Mouse (Mus musculus): ENCODE measurements around the gene Dscam. TPM values are rescaled to one million over a fixed set of nuclear protein-coding genes. Genes with fewer than 3 reads are reported as not detected.

Gene Dscam
- total and polyA plus RNA-seq, 2 experiments: not detected

- H3K9ac ChIP-seq (ENCODE audit: low read depth, low read length): no peak overlapping the region
- no peak overlapping the region for H3K4me3 ChIP-seq (ENCODE audit: insufficient read depth, low read depth, low read length)
- H3K4me1 ChIP-seq (ENCODE audit: control insufficient read depth, insufficient read depth, low read length): no peaks in the 10 kb centered on the region
- DNase-seq (ENCODE audit: extremely low read depth, low read depth, low spot score): no peak
- TF ChIP-seq POLR2A (IDR thresholded peaks at IDR 0.05; ENCODE audit: extremely low read depth, insufficient read depth, low read length) (no peak), CTCF (IDR thresholded peaks at IDR 0.05; ENCODE audit: low read depth, low read length) (no peak)
- no peaks in the 10 kb centered on the region for H3K79me2 ChIP-seq (ENCODE audit: control insufficient read depth, insufficient read depth, low read length)
- WGBS: 83% methylated on average over 11 of the region's 11 CpGs
- no peaks in the 10 kb centered on the region for H3K27me3 ChIP-seq (ENCODE audit: control insufficient read depth, insufficient read depth, low read length)
- no peaks in the 10 kb centered on the region for H3K36me3 ChIP-seq (ENCODE audit: control insufficient read depth, insufficient read depth, low read length)
- no peak overlapping the region for H3K27ac ChIP-seq (replicated peaks; ENCODE audit: insufficient read depth, low read depth, low read length)
These were observed 569.8 kb downstream of the Dscam start for GRCm38 (mm10) chr16:96600791-96601190.

- Histone ChIP-seq H3K36me3 (ENCODE audit: control insufficient read depth, insufficient read depth, low read length) (no peaks in the 10 kb centered on the region), H3K27ac (replicated peaks; ENCODE audit: insufficient read depth, low read depth, low read length) (no peak overlapping the region), H3K9ac (ENCODE audit: low read depth, low read length) (no peak overlapping the region), H3K4me3 (ENCODE audit: insufficient read depth, low read depth, low read length) (no peak overlapping the region), H3K4me1 (ENCODE audit: control insufficient read depth, insufficient read depth, low read length) (no peaks in the 10 kb centered on the region), H3K27me3 (ENCODE audit: control insufficient read depth, insufficient read depth, low read length) (no peaks in the 10 kb centered on the region), H3K79me2 (ENCODE audit: control insufficient read depth, insufficient read depth, low read length) (no peaks in the 10 kb centered on the region)
- WGBS: 83% methylated on average over 3 of the region's 3 CpGs
- no peak for DNase-seq (ENCODE audit: extremely low read depth, low read depth, low spot score)
- TF ChIP-seq CTCF (IDR thresholded peaks at IDR 0.05; ENCODE audit: low read depth, low read length) (no peak), POLR2A (IDR thresholded peaks at IDR 0.05; ENCODE audit: extremely low read depth, insufficient read depth, low read length) (no peak)
These were observed 571.0 kb downstream of the Dscam start for GRCm38 (mm10) chr16:96599401-96600060.

GRCm38 (mm10) chr16:96575841-96576240, 594.7 kb downstream of the Dscam start:
- Histone ChIP-seq H3K27me3 (ENCODE audit: control insufficient read depth, insufficient read depth, low read length) (no peaks in the 10 kb centered on the region; the same call in 1 of the 2 replicates), H3K4me3 (ENCODE audit: insufficient read depth, low read depth, low read length) (no peak overlapping the region), H3K36me3 (ENCODE audit: control insufficient read depth, insufficient read depth, low read length) (no peaks in the 10 kb centered on the region), H3K9ac (ENCODE audit: low read depth, low read length) (no peak overlapping the region), H3K27ac (replicated peaks; ENCODE audit: insufficient read depth, low read depth, low read length) (no peak overlapping the region), H3K79me2 (ENCODE audit: control insufficient read depth, insufficient read depth, low read length) (no peaks in the 10 kb centered on the region), H3K4me1 (ENCODE audit: control insufficient read depth, insufficient read depth, low read length) (no peaks in the 10 kb centered on the region)
- TF ChIP-seq POLR2A (IDR thresholded peaks at IDR 0.05; ENCODE audit: extremely low read depth, insufficient read depth, low read length) (no peak), CTCF (IDR thresholded peaks at IDR 0.05; ENCODE audit: low read depth, low read length) (no peak)
- DNase-seq (ENCODE audit: extremely low read depth, low read depth, low spot score): no peak
- 81% methylated on average over 5 of the region's 5 CpGs for WGBS

DNA sequence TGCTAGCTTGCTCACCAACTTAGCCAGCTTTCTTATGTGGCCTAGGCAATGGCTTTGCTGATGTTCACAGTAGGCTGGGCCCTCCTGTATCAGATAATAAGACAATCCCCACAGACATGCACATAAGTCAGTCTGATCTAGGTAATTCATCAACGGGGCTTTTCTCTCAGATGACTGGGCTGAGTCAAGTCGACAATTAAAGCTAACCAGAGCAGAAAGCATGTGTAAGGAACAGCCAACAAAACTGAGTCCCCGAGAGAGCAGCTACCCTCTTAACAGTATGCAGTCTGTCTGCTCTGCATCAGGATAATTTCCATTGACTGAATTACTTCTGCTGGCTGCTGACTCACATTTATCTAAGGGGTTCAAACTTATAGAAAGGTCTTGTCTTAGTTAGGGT, 603.1 kb downstream of the Dscam start:
- Histone ChIP-seq H3K27ac (replicated peaks; ENCODE audit: insufficient read depth, low read depth, low read length) (no peak overlapping the region), H3K4me3 (ENCODE audit: insufficient read depth, low read depth, low read length) (no peak overlapping the region), H3K36me3 (ENCODE audit: control insufficient read depth, insufficient read depth, low read length) (no peaks in the 10 kb centered on the region), H3K27me3 (ENCODE audit: control insufficient read depth, insufficient read depth, low read length) (no peaks in the 10 kb centered on the region), H3K4me1 (ENCODE audit: control insufficient read depth, insufficient read depth, low read length) (no peaks in the 10 kb centered on the region), H3K79me2 (ENCODE audit: control insufficient read depth, insufficient read depth, low read length) (no peaks in the 10 kb centered on the region), H3K9ac (ENCODE audit: low read depth, low read length) (no peak overlapping the region)
- no peak for TF ChIP-seq POLR2A (IDR thresholded peaks at IDR 0.05; ENCODE audit: extremely low read depth, insufficient read depth, low read length)
- no peak for TF ChIP-seq CTCF (IDR thresholded peaks at IDR 0.05; ENCODE audit: low read depth, low read length)
- 71% methylated on average over 3 of the region's 3 CpGs for WGBS
- no peak for DNase-seq (ENCODE audit: extremely low read depth, low read depth, low spot score)

DNA sequence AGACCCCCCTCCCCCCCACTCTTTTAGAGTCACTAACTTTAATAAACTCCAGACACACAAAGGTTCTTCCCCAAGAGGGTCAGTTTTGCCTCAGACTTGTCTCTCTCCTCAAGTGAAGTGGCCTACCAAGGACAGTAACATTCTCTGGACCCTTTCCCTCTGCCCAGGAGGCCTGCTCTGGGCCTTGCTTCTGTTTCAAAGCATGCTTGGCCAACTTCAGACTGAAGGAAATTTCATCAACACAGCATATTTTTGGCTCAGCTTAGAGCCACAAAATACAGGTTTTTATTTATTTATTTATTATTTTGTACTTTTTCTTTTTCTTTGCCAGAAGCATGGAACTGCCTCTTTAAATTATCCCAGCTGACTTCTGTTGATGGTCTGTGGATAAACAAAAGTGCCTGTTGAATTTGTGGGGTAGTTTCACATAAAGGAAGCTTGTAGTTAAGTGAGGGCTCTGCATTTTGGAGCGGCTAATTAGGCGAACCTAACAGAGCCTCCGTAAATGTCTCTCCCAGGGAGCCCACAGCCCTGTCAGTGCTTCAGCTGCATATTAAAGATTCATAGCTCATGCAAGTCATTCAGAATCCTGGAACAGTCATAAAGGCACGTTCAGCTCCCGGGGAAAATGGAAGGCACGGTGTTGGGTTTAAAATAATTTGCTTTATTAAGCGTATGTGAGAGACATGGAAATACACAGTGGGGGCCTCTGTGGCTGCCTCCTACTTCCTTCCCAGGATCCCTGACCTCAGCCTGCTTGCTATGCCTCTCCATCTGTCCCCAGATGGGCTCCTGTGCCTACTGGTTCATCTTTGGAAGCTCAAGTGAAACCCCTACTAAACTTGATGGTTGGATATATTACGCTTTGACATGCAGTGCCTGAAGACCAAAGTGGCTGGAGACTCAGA, 606.9 kb downstream of the Dscam start:
- Histone ChIP-seq H3K36me3 (ENCODE audit: control insufficient read depth, insufficient read depth, low read length) (no peaks in the 10 kb centered on the region), H3K27me3 (ENCODE audit: control insufficient read depth, insufficient read depth, low read length) (no peaks in the 10 kb centered on the region), H3K27ac (replicated peaks; ENCODE audit: insufficient read depth, low read depth, low read length) (no peak overlapping the region), H3K4me1 (ENCODE audit: control insufficient read depth, insufficient read depth, low read length) (no peaks in the 10 kb centered on the region), H3K79me2 (ENCODE audit: control insufficient read depth, insufficient read depth, low read length) (no peaks in the 10 kb centered on the region), H3K4me3 (ENCODE audit: insufficient read depth, low read depth, low read length) (no peak overlapping the region), H3K9ac (ENCODE audit: low read depth, low read length) (no peak overlapping the region)
- 85% methylated on average over 8 of the region's 8 CpGs for WGBS
- DNase-seq (ENCODE audit: extremely low read depth, low read depth, low spot score): no peak
- no peak for TF ChIP-seq CTCF (IDR thresholded peaks at IDR 0.05; ENCODE audit: low read depth, low read length)
- no peak for TF ChIP-seq POLR2A (IDR thresholded peaks at IDR 0.05; ENCODE audit: extremely low read depth, insufficient read depth, low read length)

DNA sequence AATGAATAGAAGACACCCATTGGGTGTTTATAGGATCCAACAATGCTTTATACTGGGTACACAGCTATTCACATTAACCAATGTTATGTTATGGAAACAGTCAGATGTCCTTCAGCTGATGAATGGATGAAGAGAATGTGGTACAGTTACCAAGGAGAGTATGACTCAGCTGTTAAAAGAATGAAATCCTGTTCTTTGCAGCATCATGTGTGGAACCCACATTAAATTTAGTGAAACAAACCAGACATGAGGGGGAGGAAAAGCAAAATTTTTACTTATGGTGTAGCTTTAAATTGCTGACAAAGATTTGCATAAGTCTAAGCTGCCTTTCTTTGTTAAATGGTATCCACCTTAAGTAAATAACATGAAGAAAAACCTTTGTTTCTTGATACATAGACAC, 610.8 kb downstream of the Dscam start:
- H3K27ac ChIP-seq (replicated peaks; ENCODE audit: insufficient read depth, low read depth, low read length): no peak overlapping the region
- TF ChIP-seq CTCF (IDR thresholded peaks at IDR 0.05; ENCODE audit: low read depth, low read length) (no peak), POLR2A (IDR thresholded peaks at IDR 0.05; ENCODE audit: extremely low read depth, insufficient read depth, low read length) (no peak)
- H3K9ac ChIP-seq (ENCODE audit: low read depth, low read length): no peak overlapping the region
- no peak for DNase-seq (ENCODE audit: extremely low read depth, low read depth, low spot score)
- H3K79me2 ChIP-seq (ENCODE audit: control insufficient read depth, insufficient read depth, low read length): no peaks in the 10 kb centered on the region
- no peaks in the 10 kb centered on the region for H3K36me3 ChIP-seq (ENCODE audit: control insufficient read depth, insufficient read depth, low read length)
- no peaks in the 10 kb centered on the region for H3K4me1 ChIP-seq (ENCODE audit: control insufficient read depth, insufficient read depth, low read length)
- H3K4me3 ChIP-seq (ENCODE audit: insufficient read depth, low read depth, low read length): no peak overlapping the region
- H3K27me3 ChIP-seq (ENCODE audit: control insufficient read depth, insufficient read depth, low read length): no peaks in the 10 kb centered on the region
